Mouse (Mus musculus) macrophage (primary cell): ENCODE data around the gene Tarbp2. TPM values are rescaled to one million over a fixed set of nuclear protein-coding genes. Genes with fewer than 3 reads are reported as not detected.

ENCODE experiments used
- H3K27ac ChIP-seq: fragments of 350-480 bp; formaldehyde crosslinking; 2 replicates; pipeline ENCODE4 v1.9.0; 2021
- H3K36me3 ChIP-seq: fragments of 350-480 bp; formaldehyde crosslinking; 2 replicates; pipeline ENCODE4 v1.9.0; 2021; ENCODE audit errors: inconsistent target
- H3K4me3 ChIP-seq: fragments of 350-480 bp; formaldehyde crosslinking; 2 replicates; pipeline ENCODE4 v1.9.0; 2021; ENCODE audit errors: inconsistent target
- H3K79me2 ChIP-seq: fragments of 350-480 bp; formaldehyde crosslinking; 2 replicates; pipeline ENCODE4 v1.9.0; 2021; ENCODE audit errors: inconsistent target
- WGBS: methylation state at CpG from one replicate; pipeline ENCODE4 v1.1.7; 2026; ENCODE audit warnings: inconsistent platforms; ENCODE audit not compliant: missing documents; 5-methylcytosine and 5-hydroxymethylcytosine counted together
- polyA plus RNA-seq: library from polyadenylated mRNA; stranded (reverse); fragments of 250-400 nt; gene quantifications from 3 replicates; pipeline ENCODE4 v1.2.4, GENCODE M21; 2018; ENCODE audit warnings: inconsistent platforms

The Tarbp2 gene
- polyA plus RNA-seq, 1 experiment from 2014 or later = 12.9 TPM

DNA sequence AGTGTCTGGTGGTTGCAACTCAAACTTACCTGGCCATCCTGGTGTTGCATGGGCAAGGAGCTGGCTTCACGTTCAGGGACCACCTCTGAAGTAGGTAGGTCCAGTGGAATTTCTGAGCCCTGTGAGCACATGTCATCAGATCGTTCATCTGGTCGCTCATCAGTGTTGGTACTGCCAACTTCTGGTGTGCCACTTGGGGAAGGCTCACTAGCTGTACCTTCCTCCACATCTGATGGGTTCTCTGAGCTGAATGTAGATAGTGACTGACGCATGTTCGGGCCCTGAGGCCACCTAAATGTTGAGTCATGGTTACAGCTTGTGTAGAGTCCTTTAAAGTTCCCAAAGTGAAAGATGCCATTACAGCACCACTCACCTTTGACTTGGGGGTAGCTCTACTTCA is 17.5 kb upstream of the Tarbp2 start:
- peaks cover 25% of the 10 kb centered on the region for H3K79me2 ChIP-seq
- no peak overlapping the region for H3K4me3 ChIP-seq
- WGBS = 94% methylated on average over 5 of the region's 5 CpGs
- no peak overlapping the region for H3K27ac ChIP-seq
- peaks cover 76% of the 10 kb centered on the region for H3K36me3 ChIP-seq

DNA sequence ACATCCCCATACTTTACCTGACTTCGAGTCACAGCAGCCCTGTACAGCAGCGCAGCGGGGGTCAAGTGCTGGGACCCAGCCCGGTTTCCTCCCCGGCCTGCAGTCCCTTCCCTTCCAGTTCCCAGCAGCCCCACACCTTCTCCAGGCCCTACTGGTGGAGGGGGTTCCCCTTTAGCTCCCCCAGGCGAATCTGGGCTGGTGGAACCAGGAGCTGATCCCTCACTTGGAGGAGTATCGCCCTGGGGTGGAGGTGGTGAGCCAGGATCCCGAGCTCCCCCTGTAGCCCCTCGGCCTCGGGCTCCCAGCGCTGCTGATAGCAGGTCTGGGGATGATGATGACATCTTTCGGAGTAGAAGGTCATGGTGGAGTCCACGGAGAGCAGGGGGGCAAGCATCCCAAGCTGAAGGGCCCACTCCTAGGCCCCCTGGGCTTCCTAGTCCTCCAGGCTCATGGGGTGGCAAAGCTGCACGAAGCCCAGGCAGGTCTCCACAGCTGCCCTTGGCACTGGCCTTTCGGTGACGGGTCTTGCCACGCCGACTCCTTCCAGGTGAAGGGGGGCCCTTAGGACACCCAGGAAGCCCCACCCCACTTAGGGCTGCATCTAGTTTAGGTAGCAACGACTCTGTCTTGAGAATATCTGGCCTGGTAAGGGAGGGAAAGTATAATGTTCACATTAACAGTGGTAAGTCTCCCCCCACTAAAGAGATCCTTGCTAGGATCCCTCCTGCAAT is 16.7 kb upstream of the Tarbp2 start:
- Histone ChIP-seq H3K4me3 (no peak overlapping the region), H3K79me2 (peaks cover 18% of the 10 kb centered on the region), H3K36me3 (peaks cover 70% of the 10 kb centered on the region), H3K27ac (no peak overlapping the region)
- 96% methylated on average over 19 of the region's 19 CpGs for WGBS

DNA sequence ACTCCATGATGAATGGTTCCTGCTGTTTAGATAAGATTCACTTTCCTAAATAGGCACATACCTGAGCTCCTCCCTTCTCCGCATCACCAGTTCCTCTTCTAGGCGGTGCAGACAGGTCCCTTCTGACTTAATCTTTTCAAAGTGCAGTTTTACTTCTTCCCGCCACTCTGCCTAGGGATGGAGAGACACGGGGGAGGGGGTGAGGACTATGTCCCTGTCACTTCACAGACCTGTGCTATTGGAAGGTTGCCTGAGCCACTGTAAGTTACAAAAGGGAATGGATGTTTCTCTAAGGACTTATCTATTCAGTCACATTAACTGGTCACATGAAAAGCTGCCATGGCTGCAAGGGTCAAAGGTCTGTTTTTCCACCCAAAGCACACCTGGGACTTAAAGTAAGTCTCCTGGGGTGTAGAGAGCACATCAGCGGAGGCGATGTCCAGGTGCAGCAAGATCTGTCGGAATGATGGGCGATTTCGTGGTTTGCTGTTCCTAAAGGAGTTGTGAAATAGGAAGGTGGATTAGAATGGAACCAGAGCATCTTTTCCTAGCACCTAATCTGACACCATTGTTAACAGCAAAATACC is 15.6 kb upstream of the Tarbp2 start:
- peaks cover 65% of the 10 kb centered on the region for H3K36me3 ChIP-seq
- no peak overlapping the region for H3K27ac ChIP-seq
- 91% methylated on average over 9 of the region's 9 CpGs for WGBS
- no peak overlapping the region for H3K4me3 ChIP-seq
- peaks cover 7% of the 10 kb centered on the region; the same call in 1 of the 2 replicates for H3K79me2 ChIP-seq

DNA sequence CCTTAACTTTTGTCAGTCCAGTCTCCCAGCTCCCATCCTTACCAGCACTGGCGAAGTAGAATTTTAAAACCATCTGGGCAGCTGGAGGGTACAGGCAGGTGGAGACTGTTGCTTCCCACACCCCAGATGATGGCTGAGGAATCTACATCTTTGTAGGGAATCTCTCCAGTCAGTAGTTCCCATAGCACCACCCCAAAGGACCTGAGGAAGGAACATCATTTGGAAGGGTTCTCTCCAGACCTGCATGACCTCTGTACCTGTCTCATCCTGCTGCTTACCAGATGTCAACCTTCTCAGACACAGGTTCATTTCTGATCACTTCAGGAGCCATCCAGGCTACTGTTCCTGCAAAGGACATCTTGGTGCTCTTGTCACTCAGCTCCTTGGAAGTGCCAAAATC is 14.5 kb upstream of the Tarbp2 start, which contains the start of gene Gm10337:
Gene Gm10337 (plus strand): TSS at position 276 of the 400 bp plus-strand sequence.
- whole genome bisulfite sequencing = 100% methylated on average over 1 of the region's 1 CpGs

DNA sequence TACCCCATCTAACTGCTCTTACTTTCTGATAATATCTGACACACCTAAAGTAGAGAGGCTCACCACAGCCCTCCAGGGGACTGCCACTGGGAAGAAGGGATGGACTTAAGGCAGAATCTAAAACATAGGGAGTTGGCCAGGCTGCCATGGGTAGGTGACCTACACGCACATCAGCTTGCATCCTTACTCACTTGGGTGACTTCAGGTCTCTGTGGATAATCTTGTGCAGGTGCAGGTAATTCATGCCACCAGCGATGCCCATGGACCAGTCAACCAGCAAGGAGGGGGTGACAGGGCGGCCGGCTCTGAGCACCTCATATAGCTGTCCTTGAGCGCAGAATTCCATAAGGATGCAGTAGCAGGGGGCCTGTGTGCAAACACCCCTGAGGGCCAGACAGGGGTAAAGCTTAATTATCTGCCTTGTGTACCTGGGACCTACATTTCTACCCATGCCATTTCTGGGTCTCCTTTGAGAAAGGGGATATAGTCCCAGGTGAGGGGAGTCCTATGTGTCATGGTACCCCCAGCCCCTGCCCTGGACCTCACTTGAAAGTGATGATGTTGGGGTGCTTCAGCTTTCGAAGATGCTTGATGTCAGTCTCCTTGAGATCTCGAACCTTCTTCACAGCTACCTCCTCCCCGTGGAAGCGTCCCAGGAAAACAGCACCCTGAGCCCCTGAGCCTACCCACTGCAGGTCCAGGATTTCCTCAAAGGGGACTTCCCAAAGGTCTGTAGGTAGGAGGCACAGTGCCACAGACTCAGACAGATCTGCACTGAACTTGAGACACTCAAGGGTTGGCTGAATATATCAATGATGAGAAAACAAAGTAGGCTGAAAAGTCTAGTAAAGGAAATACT is 13.8 kb upstream of the Tarbp2 start:
- peaks cover 52% of the 10 kb centered on the region for H3K36me3 ChIP-seq
- H3K79me2 ChIP-seq = peaks cover 15% of the 10 kb centered on the region
- H3K27ac ChIP-seq = no peak overlapping the region
- H3K4me3 ChIP-seq = no peak overlapping the region
- WGBS = 93% methylated on average over 9 of the region's 9 CpGs

More for the DNA sequence above, 14.5 kb upstream of the Tarbp2 start, which contains the start of gene Gm10337:
- Histone ChIP-seq H3K4me3 (no peak within 1 kb of the TSS), H3K36me3 (peaks cover 58% of the 10 kb centered on the region), H3K27ac (no peak within 1 kb of the TSS), H3K79me2 (peaks cover 8% of the 10 kb centered on the region)

DNA sequence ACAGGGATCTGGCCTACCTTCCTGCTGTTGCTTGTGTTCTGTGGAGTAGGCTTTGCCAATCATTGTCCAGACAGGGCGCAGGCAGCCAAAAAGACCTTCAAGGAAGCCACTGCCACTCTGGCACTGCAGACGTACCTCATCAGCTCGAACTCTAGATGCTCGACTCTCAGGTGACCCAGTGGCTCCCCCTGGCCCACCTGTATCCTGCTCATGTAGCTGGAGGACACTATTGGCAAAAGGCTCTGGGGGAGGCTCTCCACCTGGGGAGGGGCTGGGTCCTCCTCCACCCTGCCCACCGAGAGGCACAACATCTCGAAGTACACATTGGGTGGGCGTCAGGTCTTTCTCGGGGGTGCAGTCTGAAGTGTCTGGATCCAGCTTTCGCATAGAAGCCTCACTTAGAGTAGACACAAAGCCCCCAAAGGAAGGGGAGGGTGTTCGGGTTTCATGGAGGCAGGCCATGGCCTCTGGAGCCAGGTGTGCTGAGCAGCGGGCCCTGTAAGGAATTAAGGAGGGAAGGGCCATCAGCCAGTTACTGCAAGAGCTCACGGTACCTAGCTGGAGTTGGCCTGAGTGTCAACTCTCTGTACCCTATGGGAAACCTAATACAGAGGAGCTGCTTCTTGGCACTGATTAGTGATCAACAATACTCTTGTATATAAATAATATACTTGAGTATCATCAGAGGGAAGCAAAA is 12.8 kb upstream of the Tarbp2 start:
- Histone ChIP-seq H3K79me2 (peaks cover 22% of the 10 kb centered on the region), H3K4me3 (no peak overlapping the region), H3K36me3 (peaks cover 41% of the 10 kb centered on the region), H3K27ac (no peak overlapping the region)
- 90% methylated on average over 8 of the region's 12 CpGs for WGBS

DNA sequence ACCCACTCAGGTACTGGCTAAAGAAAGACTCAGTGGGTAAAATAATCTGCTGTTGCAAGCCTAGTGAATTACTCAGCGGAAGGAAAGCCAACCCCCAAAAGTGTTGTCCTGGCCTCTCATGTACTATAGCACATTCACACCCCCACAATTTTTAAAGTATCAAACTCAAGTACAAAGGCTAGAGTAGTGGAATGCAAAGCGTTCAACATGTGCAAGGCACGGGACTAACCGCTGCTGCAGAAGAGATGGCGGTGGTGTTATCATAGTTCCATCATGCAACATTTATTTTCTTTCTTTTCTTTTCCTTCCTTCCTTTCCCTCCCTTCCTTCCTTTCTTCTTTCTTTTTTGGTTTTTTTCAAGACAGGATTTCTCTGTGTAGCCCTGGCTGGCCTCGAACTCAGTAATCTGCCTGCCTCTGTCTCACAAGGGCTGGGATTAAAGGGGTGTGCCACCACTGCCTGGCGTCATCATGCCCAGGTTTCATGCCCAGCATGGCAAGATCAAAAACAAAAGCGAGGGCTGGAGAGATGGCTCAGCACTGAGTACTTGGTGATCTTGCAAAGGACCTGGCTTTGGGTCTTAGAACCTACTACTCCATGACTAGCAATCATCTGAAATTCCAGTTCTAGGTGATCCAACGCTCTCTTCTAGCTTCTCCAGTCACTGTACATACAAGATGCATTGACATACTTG is 12.1 kb upstream of the Tarbp2 start:
- 86% methylated on average over 9 of the region's 9 CpGs for WGBS
- peaks cover 22% of the 10 kb centered on the region for H3K79me2 ChIP-seq
- H3K36me3 ChIP-seq = peaks cover 34% of the 10 kb centered on the region
- H3K4me3 ChIP-seq = no peak overlapping the region
- H3K27ac ChIP-seq = peak overlapping the region; percentile 69

DNA sequence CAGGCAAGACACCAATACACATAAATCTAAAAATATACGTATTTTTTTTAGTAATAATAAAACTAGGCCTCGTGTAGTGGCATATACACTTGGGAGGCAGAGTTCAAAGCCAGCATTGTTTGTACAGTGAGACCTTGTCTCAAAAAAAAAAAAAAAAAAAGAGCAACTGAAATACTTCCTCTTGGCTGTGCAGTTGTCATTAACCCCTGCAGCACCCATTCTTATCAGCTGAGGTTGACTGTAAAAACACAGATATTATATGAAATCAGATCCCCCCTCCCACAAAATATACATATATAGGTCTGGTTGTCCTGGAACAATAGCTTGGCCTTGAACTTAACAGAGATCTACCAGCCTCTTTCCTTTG is 11.5 kb upstream of the Tarbp2 start:
- WGBS = 17% methylated on average over 2 of the region's 2 CpGs
- H3K79me2 ChIP-seq = peaks cover 22% of the 10 kb centered on the region
- peaks cover 29% of the 10 kb centered on the region for H3K36me3 ChIP-seq
- no peak overlapping the region for H3K4me3 ChIP-seq
- H3K27ac ChIP-seq = peak overlapping the region; percentile 69

DNA sequence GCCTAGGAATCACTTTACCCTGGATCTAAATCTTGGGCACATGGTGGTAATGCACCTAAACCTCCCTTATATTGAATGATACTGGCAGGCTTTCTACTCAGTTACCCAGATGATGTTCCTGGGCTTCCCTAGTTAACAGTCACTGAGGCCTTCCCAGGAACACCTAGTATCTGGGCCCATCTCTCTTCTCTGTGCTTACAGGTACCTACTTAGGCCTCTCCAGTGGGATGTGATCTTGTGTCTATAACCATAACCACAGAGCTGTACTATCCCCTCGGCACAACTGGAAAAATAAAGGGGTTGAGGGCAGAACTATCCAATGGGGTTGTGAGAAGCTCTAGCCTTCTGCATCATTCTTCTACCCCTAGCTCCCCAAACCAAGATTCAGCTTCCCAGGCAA is 11.1 kb upstream of the Tarbp2 start:
- H3K79me2 ChIP-seq = peaks cover 22% of the 10 kb centered on the region
- peaks cover 24% of the 10 kb centered on the region for H3K36me3 ChIP-seq
- no peak overlapping the region for H3K4me3 ChIP-seq
- WGBS = 88% methylated on average over 1 of the region's 1 CpGs
- H3K27ac ChIP-seq = peak overlapping the region; percentile 69

DNA sequence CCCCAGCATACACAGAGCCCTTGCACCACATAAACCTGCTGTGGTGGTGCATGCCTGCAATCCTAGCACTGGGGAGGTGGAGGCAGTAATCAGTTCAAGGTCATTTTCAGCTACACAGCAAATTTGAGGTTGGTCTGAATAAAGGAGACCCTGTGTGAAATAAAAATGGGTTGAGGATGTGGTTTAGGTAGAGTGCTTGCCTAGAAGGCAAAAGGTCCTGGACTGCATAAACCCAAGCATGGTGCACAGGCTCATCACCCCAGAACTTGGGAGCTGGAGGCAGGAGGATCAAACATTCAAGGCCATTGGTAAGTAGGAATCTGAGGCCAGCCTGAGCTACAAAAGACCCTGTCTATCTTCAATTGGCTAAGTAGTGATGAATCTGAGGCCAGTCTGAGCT is 10.4 kb upstream of the Tarbp2 start:
- Histone ChIP-seq H3K79me2 (peaks cover 22% of the 10 kb centered on the region), H3K27ac (peak overlapping the region; percentile 69), H3K4me3 (no peak overlapping the region), H3K36me3 (peaks cover 17% of the 10 kb centered on the region)

DNA sequence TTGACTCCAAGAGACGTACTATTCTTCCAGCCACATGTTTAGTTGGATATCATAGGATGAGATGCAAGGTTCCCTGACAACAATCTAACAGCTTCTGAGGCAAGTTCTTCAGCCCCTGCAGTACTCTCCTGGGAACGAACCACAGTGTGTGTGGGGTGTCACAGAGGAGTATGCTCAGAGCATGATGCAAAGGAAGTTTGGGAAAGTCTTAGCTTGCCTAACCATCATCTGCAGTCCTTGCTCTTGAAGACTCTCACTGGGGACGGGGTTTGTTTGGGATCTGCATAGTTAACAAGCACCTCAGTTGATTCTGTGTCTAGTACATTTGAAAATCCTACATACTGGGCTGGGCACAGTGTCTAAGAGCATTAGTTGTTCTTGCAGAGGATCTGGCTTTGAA is 9.7 kb upstream of the Tarbp2 start:
- Histone ChIP-seq H3K4me3 (no peak overlapping the region), H3K79me2 (peaks cover 22% of the 10 kb centered on the region), H3K36me3 (peaks cover 10% of the 10 kb centered on the region), H3K27ac (0 out of 2 replicates have a peak overlapping the region, but pooled peaks have one; percentile 69)
- 92% methylated on average over 3 of the region's 3 CpGs for WGBS

DNA sequence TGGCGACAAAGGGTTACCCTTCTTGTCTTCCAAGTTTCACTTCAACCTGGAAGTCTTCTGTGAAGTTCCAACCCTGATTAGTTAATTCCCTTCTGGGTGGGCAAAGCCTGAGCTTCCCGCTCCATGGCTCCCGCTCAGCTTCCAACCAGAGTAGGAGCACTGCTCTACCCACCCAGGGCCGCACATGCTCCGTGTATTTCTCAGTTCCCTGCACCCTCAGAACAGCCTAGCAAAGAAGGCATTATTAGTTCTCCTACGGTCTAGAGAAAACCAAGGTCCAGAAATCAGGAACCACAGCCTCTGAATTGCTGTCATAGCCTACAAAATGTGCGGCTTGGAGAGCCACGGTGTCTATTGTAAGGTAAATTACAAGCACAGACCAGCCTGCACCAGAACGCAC is 7.9 kb upstream of the Tarbp2 start:
- Histone ChIP-seq H3K4me3 (peak overlapping the region; percentile 46), H3K79me2 (peaks cover 20% of the 10 kb centered on the region), H3K36me3 (no peaks in the 10 kb centered on the region), H3K27ac (peak overlapping the region; percentile 62)
- 22% methylated on average over 9 of the region's 9 CpGs for WGBS

DNA sequence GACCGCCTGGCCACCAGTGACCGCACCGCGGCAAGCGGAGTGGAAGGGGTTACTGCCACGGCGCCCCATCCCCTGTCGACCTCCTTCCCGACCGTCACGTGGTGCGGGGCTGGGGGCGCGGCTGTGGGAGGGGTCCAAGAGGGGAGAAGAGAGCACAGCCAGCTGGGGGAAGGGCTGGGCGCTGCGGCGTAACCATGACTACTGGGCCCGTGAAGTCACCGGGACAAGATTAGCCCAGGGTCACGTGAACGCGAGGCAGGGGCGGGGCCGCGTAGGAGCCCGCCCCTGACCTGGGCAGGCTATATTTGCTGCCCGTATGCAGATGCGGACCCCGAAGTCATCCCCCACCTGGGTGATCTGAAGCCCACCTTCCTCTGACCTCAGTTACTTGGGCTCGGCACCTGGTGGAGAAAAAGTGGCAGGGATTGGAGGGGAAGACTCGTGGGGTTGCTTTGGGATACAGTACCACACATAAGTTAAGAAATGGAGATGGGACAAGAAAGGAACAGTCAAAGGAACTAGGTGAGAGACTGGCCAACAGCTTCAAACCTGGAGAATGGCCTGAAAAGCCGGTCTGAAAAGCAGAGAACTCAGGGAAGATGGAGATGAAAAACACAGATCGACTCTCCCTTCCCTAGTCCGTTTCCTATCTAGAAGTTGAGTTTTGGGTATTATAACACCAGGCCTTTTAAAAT is 7.3 kb upstream of the Tarbp2 start:
- H3K27ac ChIP-seq = peak overlapping the region; percentile 62
- H3K79me2 ChIP-seq = peaks cover 19% of the 10 kb centered on the region
- peak overlapping the region; percentile 46 for H3K4me3 ChIP-seq
- no peaks in the 10 kb centered on the region for H3K36me3 ChIP-seq
- WGBS = 7% methylated on average over 34 of the region's 34 CpGs
